Mouse (Mus musculus) ES-Bruce4 (cell line): ENCODE measurements around the gene Kirrel3. TPM values are rescaled to one million over a fixed set of nuclear protein-coding genes. Genes with fewer than 3 reads are reported as not detected.

Source experiments
- H3K27ac ChIP-seq: 2 replicates; pipeline ENCODE4 v1.5.1; 2012; ENCODE audit warnings: low read length, inconsistent platforms; ENCODE audit not compliant: insufficient read depth
- H3K27me3 ChIP-seq: 2 replicates; pipeline ENCODE4 v1.6.1; 2012; ENCODE audit warnings: mild to moderate bottlenecking, low read length, inconsistent platforms; ENCODE audit not compliant: control insufficient read depth, poor library complexity, insufficient read depth, severe bottlenecking
- H3K36me3 ChIP-seq: 2 replicates; pipeline ENCODE4 v1.6.1; 2012; ENCODE audit warnings: inconsistent platforms, mild to moderate bottlenecking, low read length, moderate library complexity; ENCODE audit not compliant: control insufficient read depth, poor library complexity, insufficient read depth, severe bottlenecking
- H3K4me1 ChIP-seq: one replicate; pipeline ENCODE4 v1.8.1; 2011; ENCODE audit warnings: low read length; ENCODE audit not compliant: control insufficient read depth, insufficient read depth
- H3K4me3 ChIP-seq: 2 replicates; pipeline ENCODE4 v1.5.1; 2011; ENCODE audit warnings: low read depth, mild to moderate bottlenecking, low read length
- H3K9ac ChIP-seq: 2 replicates; pipeline ENCODE4 v1.6.1; 2012; ENCODE audit warnings: low read depth, mild to moderate bottlenecking, inconsistent platforms; ENCODE audit not compliant: poor library complexity, severe bottlenecking
- H3K9me3 ChIP-seq: replicated peaks from 2 replicates; pipeline ENCODE4 v1.6.1; 2012; ENCODE audit warnings: mild to moderate bottlenecking, low read length, inconsistent platforms; ENCODE audit not compliant: control insufficient read depth, poor library complexity, insufficient read depth, severe bottlenecking
- CTCF ChIP-seq: IDR thresholded peaks from one replicate; pipeline ENCODE4 v1.8.1; 2011; ENCODE audit warnings: low read depth, low read length
- EP300 ChIP-seq: IDR thresholded peaks from 2 replicates; pipeline ENCODE4 v1.6.1; 2011; ENCODE audit warnings: low read depth, low read length; ENCODE audit not compliant: insufficient read depth
- POLR2A ChIP-seq: IDR thresholded peaks from one replicate; pipeline ENCODE4 v1.8.1; 2011; ENCODE audit warnings: low read length; ENCODE audit not compliant: insufficient read depth
- polyA plus RNA-seq: library from polyadenylated mRNA; stranded (reverse); fragments of >200 nt; gene quantifications from 2 replicates; pipeline ENCODE4 v1.2.4, GENCODE M21; 2011; ENCODE audit warnings: low read depth; ENCODE audit not compliant: missing spikeins, insufficient read depth, insufficient read length

The Kirrel3 gene
- polyA plus RNA-seq, 1 experiment = 0.52 TPM

DNA sequence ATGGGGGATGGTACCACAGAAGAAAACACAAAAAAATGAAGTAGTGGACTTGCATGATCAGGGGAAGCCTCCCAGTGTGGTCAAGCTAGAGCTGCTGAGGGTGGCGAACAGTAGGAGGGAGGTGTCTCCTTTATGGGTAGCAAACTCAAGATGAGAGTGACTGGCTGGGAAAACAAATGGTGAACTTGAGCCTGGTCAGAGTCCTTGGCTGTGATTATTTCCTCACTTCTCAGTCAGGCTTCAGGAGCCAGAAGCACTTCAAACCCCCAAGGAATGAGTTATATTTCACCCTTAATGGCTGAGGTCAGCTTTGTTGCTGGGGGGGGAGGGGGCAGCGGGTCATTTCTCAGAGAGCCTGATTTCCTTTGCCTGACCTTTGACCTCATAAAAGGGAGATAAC is 218.7 kb downstream of the Kirrel3 start:
- Histone ChIP-seq H3K9me3 (peaks cover 3% of the 10 kb centered on the region; the same call in 1 of the 2 replicates), H3K4me3 (no peak overlapping the region), H3K9ac (no peak overlapping the region), H3K36me3 (no peaks in the 10 kb centered on the region), H3K27me3 (no peaks in the 10 kb centered on the region), H3K4me1 (no peaks in the 10 kb centered on the region), H3K27ac (no peak overlapping the region)
- no peak for TF ChIP-seq EP300
- no peak for TF ChIP-seq POLR2A
- TF ChIP-seq CTCF = no peak

- no peak overlapping the region for H3K27ac ChIP-seq
- TF ChIP-seq EP300 (no peak), CTCF (no peak), POLR2A (no peak)
- no peaks in the 10 kb centered on the region for H3K27me3 ChIP-seq
- no peak overlapping the region for H3K9ac ChIP-seq
- no peaks in the 10 kb centered on the region for H3K4me1 ChIP-seq
- H3K4me3 ChIP-seq = no peak overlapping the region
- H3K9me3 ChIP-seq = peaks cover 3% of the 10 kb centered on the region; the same call in 1 of the 2 replicates
- no peaks in the 10 kb centered on the region for H3K36me3 ChIP-seq
Measured at GRCm38 (mm10) chr9:34706350-34706873, 220.7 kb downstream of the Kirrel3 start.

GRCm38 (mm10) chr9:34708691-34709090 is 223.0 kb downstream of the Kirrel3 start:
- Histone ChIP-seq H3K27me3 (no peaks in the 10 kb centered on the region), H3K4me1 (no peaks in the 10 kb centered on the region), H3K9ac (no peak overlapping the region), H3K9me3 (peaks cover 3% of the 10 kb centered on the region; the same call in 1 of the 2 replicates), H3K4me3 (no peak overlapping the region), H3K36me3 (no peaks in the 10 kb centered on the region), H3K27ac (no peak overlapping the region)
- TF ChIP-seq POLR2A = no peak
- no peak for TF ChIP-seq CTCF
- no peak for TF ChIP-seq EP300

DNA sequence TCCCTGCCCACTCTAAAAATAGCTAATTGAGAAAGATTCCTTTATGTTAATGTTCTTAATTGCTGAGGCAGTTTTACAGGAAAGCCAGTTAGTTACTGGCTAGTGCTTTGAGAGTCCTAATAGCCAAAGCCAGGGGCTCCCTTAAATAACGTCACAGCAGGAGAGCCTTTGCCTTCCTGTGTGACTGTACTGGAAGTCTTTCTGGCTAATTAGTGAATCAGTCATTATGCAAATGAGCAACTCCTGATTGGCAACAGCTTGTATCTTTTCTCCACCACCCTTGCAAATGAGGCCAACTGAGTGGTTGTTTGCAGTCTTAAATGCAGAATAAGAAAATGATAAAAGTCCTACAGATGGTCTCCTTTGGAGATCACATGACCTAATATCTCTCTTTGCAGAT is 226.3 kb downstream of the Kirrel3 start:
- TF ChIP-seq CTCF = no peak
- TF ChIP-seq POLR2A = no peak
- TF ChIP-seq EP300 = no peak
- Histone ChIP-seq H3K4me1 (no peaks in the 10 kb centered on the region), H3K4me3 (no peak overlapping the region), H3K27me3 (no peaks in the 10 kb centered on the region), H3K27ac (no peak overlapping the region), H3K9me3 (peaks cover 3% of the 10 kb centered on the region; the same call in 1 of the 2 replicates), H3K36me3 (no peaks in the 10 kb centered on the region), H3K9ac (no peak overlapping the region)

DNA sequence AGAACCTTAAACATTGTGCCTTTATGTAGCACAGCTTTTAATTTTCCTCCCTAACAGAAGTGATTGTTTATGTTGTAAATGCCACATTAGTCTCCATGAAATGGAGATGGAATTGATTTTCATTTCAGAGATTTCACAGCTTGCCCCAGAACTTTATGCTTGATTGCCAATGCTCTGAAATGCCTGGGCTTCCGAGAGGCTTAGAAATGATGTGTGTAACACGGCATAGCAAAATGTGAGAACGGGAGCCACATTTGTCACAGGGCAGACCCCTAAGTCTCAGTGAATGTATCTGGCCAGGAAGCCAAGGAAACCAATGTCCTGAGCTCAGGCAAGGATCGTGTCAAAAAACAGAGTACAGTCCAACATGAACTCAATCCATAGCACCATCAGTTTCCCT is 227.3 kb downstream of the Kirrel3 start:
- H3K4me3 ChIP-seq = no peak overlapping the region
- H3K27me3 ChIP-seq = no peaks in the 10 kb centered on the region
- no peak overlapping the region for H3K9ac ChIP-seq
- no peak overlapping the region for H3K27ac ChIP-seq
- no peaks in the 10 kb centered on the region; the same call in 1 of the 2 replicates for H3K9me3 ChIP-seq
- H3K4me1 ChIP-seq = no peaks in the 10 kb centered on the region
- no peak for TF ChIP-seq EP300
- no peaks in the 10 kb centered on the region for H3K36me3 ChIP-seq

DNA sequence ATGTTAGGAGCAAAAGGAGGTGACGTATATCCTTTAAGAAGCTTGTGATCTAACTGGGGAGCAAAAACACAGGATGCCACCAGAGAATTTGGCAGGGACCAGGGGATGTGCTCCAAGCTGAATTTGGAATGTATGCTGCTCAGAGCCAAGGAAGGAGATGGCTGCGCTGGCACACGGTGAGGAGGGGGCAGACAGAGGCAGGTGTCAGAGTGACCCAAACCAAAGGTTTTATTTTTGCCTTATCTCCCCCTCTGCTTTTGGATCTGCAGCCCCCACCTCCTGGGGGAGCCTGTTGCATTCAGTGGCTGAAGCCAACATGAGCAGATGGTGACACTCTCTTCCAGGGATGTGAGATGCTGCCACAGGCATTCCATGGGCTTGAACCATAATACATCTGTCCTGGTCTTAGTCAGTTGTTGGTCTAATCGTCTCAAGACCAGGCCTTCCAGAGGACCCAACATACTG is 227.8 kb downstream of the Kirrel3 start:
- no peaks in the 10 kb centered on the region for H3K27me3 ChIP-seq
- H3K9me3 ChIP-seq = no peaks in the 10 kb centered on the region; the same call in 1 of the 2 replicates
- TF ChIP-seq EP300 (no peak), POLR2A (no peak), CTCF (no peak)
- H3K9ac ChIP-seq = no peak overlapping the region
- H3K4me3 ChIP-seq = no peak overlapping the region
- H3K27ac ChIP-seq = no peak overlapping the region
- H3K36me3 ChIP-seq = no peaks in the 10 kb centered on the region
- H3K4me1 ChIP-seq = no peaks in the 10 kb centered on the region
